Mouse (Mus musculus) stomach, embryonic 15.5 days (tissue): ENCODE measurements around the gene Stx3. TPM values are rescaled to one million over a fixed set of nuclear protein-coding genes. Genes with fewer than 3 reads are reported as not detected.
A peak's percentile ranks its signal among the peaks of the same experiment; 100 is the strongest.

ENCODE experiments used
- ATAC-seq: fragments of 200-750 bp; cut with Nextera tagmentation; 2 replicates; pipeline ENCODE4 v1.8.0; 2017; ENCODE audit warnings: low read depth, moderate number of reproducible peaks, moderate TSS enrichment; ENCODE audit not compliant: insufficient read depth, low FRiP score
- H3K27ac ChIP-seq: fragments of 300-500 bp; sonication (generic); 2 replicates; pipeline ENCODE4 v1.5.1; 2015; ENCODE audit warnings: mild to moderate bottlenecking, inconsistent platforms
- H3K27me3 ChIP-seq: fragments of 300-500 bp; sonication (generic); replicated peaks from 2 replicates; pipeline ENCODE4 v1.6.1; 2015; ENCODE audit warnings: inconsistent platforms
- H3K36me3 ChIP-seq: fragments of 300-500 bp; sonication (generic); 2 replicates; pipeline ENCODE4 v1.6.1; 2015; ENCODE audit warnings: inconsistent platforms
- H3K4me1 ChIP-seq: fragments of 300-500 bp; sonication (generic); 2 replicates; pipeline ENCODE4 v1.6.1; 2015; ENCODE audit warnings: inconsistent platforms
- H3K4me2 ChIP-seq: fragments of 300-500 bp; sonication (generic); 2 replicates; pipeline ENCODE4 v1.6.1; 2015; ENCODE audit warnings: mild to moderate bottlenecking, inconsistent platforms
- H3K4me3 ChIP-seq: fragments of 300-500 bp; sonication (generic); replicated peaks from 2 replicates; pipeline ENCODE4 v1.5.1; 2015; ENCODE audit warnings: inconsistent platforms
- H3K9ac ChIP-seq: fragments of 300-500 bp; sonication (generic); 2 replicates; pipeline ENCODE4 v1.6.1; 2015; ENCODE audit warnings: inconsistent platforms
- H3K9me3 ChIP-seq: fragments of 300-500 bp; sonication (generic); 2 replicates; pipeline ENCODE4 v1.6.1; 2016; ENCODE audit warnings: inconsistent platforms
- WGBS: fragments of 180-500 bp; shearing (Covaris S2); methylation state at CpG from one replicate; pipeline ENCODE4 v1.1.7; 2015; 5-methylcytosine and 5-hydroxymethylcytosine counted together
- polyA plus RNA-seq: library from polyadenylated mRNA; unstranded; fragments of >200 nt; fragmentation: Nextera tagmentation; extraction: Ambion mirVana; gene quantifications from 2 replicates; pipeline ENCODE4 v1.2.1, GENCODE M21; 2015

Gene Stx3
- polyA plus RNA-seq: 20.6 and 24.9 TPM in 2 replicates

- no peaks in the 10 kb centered on the region for H3K36me3 ChIP-seq
- peak within 1 kb of the TSS; percentile 79 for H3K27ac ChIP-seq
- H3K4me3 ChIP-seq: peak within 1 kb of the TSS; percentile 82
- ATAC-seq: no peak
- H3K4me2 ChIP-seq: peak within 1 kb of the TSS; percentile 89
- WGBS: under 1% methylated on average over 20 of the region's 20 CpGs
- H3K9ac ChIP-seq: peak within 1 kb of the TSS; percentile 68
- peaks cover 11% of the 10 kb centered on the region; the same call in 1 of the 2 replicates for H3K4me1 ChIP-seq
- no peaks in the 10 kb centered on the region for H3K9me3 ChIP-seq
- H3K27me3 ChIP-seq: no peaks in the 10 kb centered on the region
Observed at GRCm38 (mm10) chr19:11819143-11819700, at the start of gene Stx3. Stx3 (minus strand) TSS chr19:11819403.

- Histone ChIP-seq H3K4me2 (no peak overlapping the region), H3K27ac (no peak overlapping the region), H3K9me3 (no peaks in the 10 kb centered on the region), H3K4me1 (no peaks in the 10 kb centered on the region), H3K4me3 (no peak overlapping the region), H3K9ac (no peak overlapping the region), H3K36me3 (no peaks in the 10 kb centered on the region), H3K27me3 (no peaks in the 10 kb centered on the region)
- ATAC-seq: no peak
- WGBS: 69% methylated on average over 2 of the region's 2 CpGs
Observed at GRCm38 (mm10) chr19:11867837-11868236, 48.6 kb upstream of the Stx3 start.

GRCm38 (mm10) chr19:11860966-11861365 is 41.8 kb upstream of the Stx3 start, which contains the start of gene Olfr1418:
Olfr1418 (minus strand) TSS chr19:11861066.
- H3K9me3 ChIP-seq: no peaks in the 10 kb centered on the region
- H3K27me3 ChIP-seq: no peaks in the 10 kb centered on the region
- no peaks in the 10 kb centered on the region for H3K4me1 ChIP-seq
- no peak within 1 kb of the TSS for H3K27ac ChIP-seq
- no peak within 1 kb of the TSS for H3K4me2 ChIP-seq
- H3K9ac ChIP-seq: no peak within 1 kb of the TSS
- no peak for ATAC-seq
- H3K36me3 ChIP-seq: no peaks in the 10 kb centered on the region
- 92% methylated on average over 1 of the region's 1 CpGs for WGBS
- no peak within 1 kb of the TSS for H3K4me3 ChIP-seq

- Histone ChIP-seq H3K4me2 (no peak overlapping the region), H3K9me3 (no peaks in the 10 kb centered on the region), H3K4me3 (no peak overlapping the region), H3K27me3 (no peaks in the 10 kb centered on the region), H3K9ac (no peak overlapping the region), H3K36me3 (no peaks in the 10 kb centered on the region), H3K4me1 (no peaks in the 10 kb centered on the region), H3K27ac (no peak overlapping the region)
- whole genome bisulfite sequencing: 72% methylated on average over 6 of the region's 6 CpGs
- ATAC-seq: no peak
Observed at GRCm38 (mm10) chr19:11856506-11856905, 37.3 kb upstream of the Stx3 start.

GRCm38 (mm10) chr19:11854821-11855220 is 35.6 kb upstream of the Stx3 start:
- Histone ChIP-seq H3K36me3 (no peaks in the 10 kb centered on the region), H3K9ac (no peak overlapping the region), H3K4me3 (no peak overlapping the region), H3K4me2 (no peak overlapping the region), H3K4me1 (no peaks in the 10 kb centered on the region), H3K27ac (no peak overlapping the region), H3K27me3 (no peaks in the 10 kb centered on the region), H3K9me3 (no peaks in the 10 kb centered on the region)
- no peak for ATAC-seq
- WGBS: 86% methylated on average over 2 of the region's 2 CpGs

GRCm38 (mm10) chr19:11852652-11853051 is 33.4 kb upstream of the Stx3 start:
- 58% methylated on average over 4 of the region's 4 CpGs for WGBS
- no peak for ATAC-seq
- no peak overlapping the region for H3K4me2 ChIP-seq
- H3K4me3 ChIP-seq: no peak overlapping the region
- H3K27me3 ChIP-seq: no peaks in the 10 kb centered on the region
- H3K27ac ChIP-seq: no peak overlapping the region
- no peaks in the 10 kb centered on the region for H3K9me3 ChIP-seq
- H3K9ac ChIP-seq: no peak overlapping the region
- H3K4me1 ChIP-seq: no peaks in the 10 kb centered on the region
- H3K36me3 ChIP-seq: no peaks in the 10 kb centered on the region

- no peak overlapping the region for H3K4me3 ChIP-seq
Observed at GRCm38 (mm10) chr19:11846333-11846732, 27.1 kb upstream of the Stx3 start.

GRCm38 (mm10) chr19:11839119-11839518 is 19.9 kb upstream of the Stx3 start, which contains the start of gene Olfr1417:
Olfr1417 (minus strand) TSS chr19:11839219.
- H3K27ac ChIP-seq: no peak within 1 kb of the TSS
- H3K4me1 ChIP-seq: no peaks in the 10 kb centered on the region
- no peaks in the 10 kb centered on the region for H3K9me3 ChIP-seq
- ATAC-seq: no peak
- no peak within 1 kb of the TSS for H3K4me2 ChIP-seq
- 84% methylated on average over 4 of the region's 4 CpGs for WGBS
- no peaks in the 10 kb centered on the region for H3K27me3 ChIP-seq
- no peak within 1 kb of the TSS for H3K4me3 ChIP-seq
- no peaks in the 10 kb centered on the region for H3K36me3 ChIP-seq
- H3K9ac ChIP-seq: no peak within 1 kb of the TSS

More at GRCm38 (mm10) chr19:11846333-11846732, 27.1 kb upstream of the Stx3 start:
- Histone ChIP-seq H3K9me3 (no peaks in the 10 kb centered on the region), H3K27me3 (no peaks in the 10 kb centered on the region), H3K36me3 (no peaks in the 10 kb centered on the region), H3K4me1 (no peaks in the 10 kb centered on the region), H3K27ac (no peak overlapping the region), H3K9ac (no peak overlapping the region), H3K4me2 (no peak overlapping the region)
- ATAC-seq: no peak
- WGBS: 86% methylated on average over 4 of the region's 4 CpGs

- no peak overlapping the region for H3K9ac ChIP-seq
- H3K4me2 ChIP-seq: no peak overlapping the region
- peaks cover 4% of the 10 kb centered on the region; the same call in 1 of the 2 replicates for H3K4me1 ChIP-seq
- WGBS: 46% methylated on average over 4 of the region's 4 CpGs
- H3K27ac ChIP-seq: no peak overlapping the region
- H3K4me3 ChIP-seq: no peak overlapping the region
- no peak for ATAC-seq
- no peaks in the 10 kb centered on the region for H3K36me3 ChIP-seq
- H3K27me3 ChIP-seq: no peaks in the 10 kb centered on the region
- no peaks in the 10 kb centered on the region for H3K9me3 ChIP-seq
Observed at GRCm38 (mm10) chr19:11823346-11824065, 4.3 kb upstream of the Stx3 start.

GRCm38 (mm10) chr19:11820211-11820610 is 1.0 kb upstream of the Stx3 start:
- H3K27me3 ChIP-seq: no peaks in the 10 kb centered on the region
- WGBS: 30% methylated on average over 6 of the region's 6 CpGs
- H3K9me3 ChIP-seq: no peaks in the 10 kb centered on the region
- peak overlapping the region; percentile 89 for H3K4me2 ChIP-seq
- no peak overlapping the region for H3K9ac ChIP-seq
- no peak for ATAC-seq
- no peaks in the 10 kb centered on the region for H3K36me3 ChIP-seq
- H3K4me1 ChIP-seq: peaks cover 9% of the 10 kb centered on the region; the same call in 1 of the 2 replicates
- no peak overlapping the region for H3K27ac ChIP-seq
- H3K4me3 ChIP-seq: peak overlapping the region; percentile 82

GRCm38 (mm10) chr19:11819800-11820199 is 597 bp upstream of the Stx3 start:
- no peak overlapping the region for H3K9ac ChIP-seq
- WGBS: under 1% methylated on average over 15 of the region's 15 CpGs
- H3K36me3 ChIP-seq: no peaks in the 10 kb centered on the region
- H3K27me3 ChIP-seq: no peaks in the 10 kb centered on the region
- peak overlapping the region; percentile 82 for H3K4me3 ChIP-seq
- H3K4me2 ChIP-seq: peak overlapping the region; percentile 89
- H3K4me1 ChIP-seq: peaks cover 9% of the 10 kb centered on the region; the same call in 1 of the 2 replicates
- no peaks in the 10 kb centered on the region for H3K9me3 ChIP-seq
- peak; percentile 58 for ATAC-seq
- no peak overlapping the region for H3K27ac ChIP-seq
